Mouse (Mus musculus): ENCODE results near the gene Galnt7.

DNA sequence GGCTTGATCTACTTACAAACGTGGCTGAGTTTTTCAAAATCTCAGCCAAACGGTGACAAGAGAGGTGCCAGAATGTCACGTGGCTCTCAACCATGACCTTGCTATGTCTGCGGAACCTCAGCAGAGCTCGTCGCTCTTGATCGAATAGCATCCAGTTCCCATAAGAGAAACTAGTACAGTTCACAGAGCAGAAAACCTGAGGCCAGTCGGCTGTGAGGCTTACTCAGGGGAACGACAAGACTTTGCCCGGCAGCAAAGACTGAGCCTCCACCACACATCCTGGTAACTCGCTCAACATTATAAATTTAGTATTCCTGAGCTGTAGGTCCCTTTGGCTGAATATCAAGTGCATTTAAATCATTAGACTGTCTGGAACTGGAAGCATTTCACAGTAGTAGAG lies 16.1 kb downstream of the Galnt7 start:
- no peak for TF ChIP-seq CTCF (IDR thresholded peaks at IDR 0.05; ENCODE audit: low read depth)
- no peak for TF ChIP-seq EP300 (IDR thresholded peaks at IDR 0.05; ENCODE audit: low read depth)
